Mouse (Mus musculus) adrenal gland (tissue): ENCODE measurements around the gene Herc3.

Experiments used
- intact Hi-C: fragments of 180-260 bp; cut with DNase I; formaldehyde crosslinking; loops from one replicate; pipeline ENCODE4 v1.15.1; 2025

The Herc3 gene

DNA sequence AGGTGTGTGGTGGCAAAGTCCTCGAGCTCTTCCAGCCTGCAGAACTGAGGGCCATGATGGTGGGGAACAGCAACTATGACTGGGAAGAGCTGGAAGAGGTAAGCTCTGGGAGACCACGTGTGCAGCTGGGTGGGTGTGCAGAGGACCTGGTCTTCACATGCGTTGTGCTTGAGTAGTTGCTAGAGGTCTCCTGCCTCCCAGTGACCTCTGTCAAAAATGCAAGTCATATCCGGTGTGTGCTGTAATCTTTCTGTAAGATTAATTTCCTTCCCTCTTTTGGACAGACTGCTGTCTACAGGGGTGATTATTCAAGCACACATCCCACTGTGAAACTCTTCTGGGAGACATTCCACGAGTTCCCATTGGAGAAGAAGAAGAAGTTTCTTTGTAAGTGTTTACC is 85.2 kb downstream of the Herc3 start:
- intact Hi-C loops: no loop called here

GRCm38 (mm10) chr6:58920735-58921134 is 89.5 kb downstream of the Herc3 start:
- intact Hi-C loops: loop anchor here (2.0 kb wide), 1 partner anchor 260 kb away; no protein-coding TSS in a partner anchor

DNA sequence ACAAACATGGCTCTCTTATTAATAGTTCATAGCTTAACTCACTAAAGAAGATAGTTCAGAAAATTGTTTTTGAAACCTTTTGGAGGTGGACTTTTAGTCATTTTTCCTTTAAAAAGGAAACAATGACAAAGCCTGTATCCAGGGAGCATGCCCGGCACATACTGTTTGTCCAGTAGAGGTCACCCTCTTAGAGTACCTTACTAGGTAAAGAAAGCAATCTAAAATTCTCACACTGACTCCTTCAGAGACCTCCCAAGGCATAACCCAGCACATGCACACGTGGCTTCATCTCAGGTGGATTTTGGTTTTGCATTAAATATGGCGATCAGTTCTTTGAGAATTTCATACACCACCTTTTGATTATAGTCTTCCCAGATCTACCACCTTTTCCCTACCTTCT is 90.4 kb downstream of the Herc3 start:
- intact Hi-C loops: loop anchor here (2.0 kb wide), 1 partner anchor 259 kb away; no protein-coding TSS in a partner anchor

GRCm38 (mm10) chr6:58922511-58922910 is 91.2 kb downstream of the Herc3 start:
- intact Hi-C loops: no loop called here

GRCm38 (mm10) chr6:58927881-58928280 is 96.6 kb downstream of the Herc3 start:
- intact Hi-C loops: no loop called here

DNA sequence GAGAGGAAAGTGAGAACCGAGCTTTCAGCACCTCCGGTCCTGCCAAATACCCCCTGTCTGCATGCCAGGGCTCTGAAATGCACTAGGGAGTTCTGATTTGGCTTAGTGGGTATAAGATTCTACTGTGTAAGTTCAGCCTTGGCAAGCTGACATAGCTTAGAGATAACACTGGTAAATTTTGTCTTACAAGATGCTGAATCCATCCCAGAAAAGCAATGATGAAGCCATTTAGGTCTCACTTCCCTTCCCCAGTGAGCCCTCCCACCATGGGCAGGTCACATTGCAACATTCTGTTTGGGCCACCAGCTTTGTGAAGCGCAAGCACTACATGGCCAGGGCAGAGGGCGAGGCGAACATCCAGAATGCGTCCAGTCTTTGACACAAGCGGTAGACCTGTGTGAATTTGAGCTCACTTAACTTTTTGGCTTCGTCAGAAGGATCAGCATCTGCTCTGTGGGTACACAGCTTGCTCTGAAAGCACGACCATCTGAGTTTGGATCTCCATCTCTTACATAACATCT is 98.7 kb downstream of the Herc3 start:
- intact Hi-C loops: no loop called here

GRCm38 (mm10) chr6:58931149-58931548 is 99.9 kb downstream of the Herc3 start:
- intact Hi-C loops: no loop called here

- intact Hi-C loops: no loop called here
Observed at GRCm38 (mm10) chr6:58932515-58933188, 101.4 kb downstream of the Herc3 start.

DNA sequence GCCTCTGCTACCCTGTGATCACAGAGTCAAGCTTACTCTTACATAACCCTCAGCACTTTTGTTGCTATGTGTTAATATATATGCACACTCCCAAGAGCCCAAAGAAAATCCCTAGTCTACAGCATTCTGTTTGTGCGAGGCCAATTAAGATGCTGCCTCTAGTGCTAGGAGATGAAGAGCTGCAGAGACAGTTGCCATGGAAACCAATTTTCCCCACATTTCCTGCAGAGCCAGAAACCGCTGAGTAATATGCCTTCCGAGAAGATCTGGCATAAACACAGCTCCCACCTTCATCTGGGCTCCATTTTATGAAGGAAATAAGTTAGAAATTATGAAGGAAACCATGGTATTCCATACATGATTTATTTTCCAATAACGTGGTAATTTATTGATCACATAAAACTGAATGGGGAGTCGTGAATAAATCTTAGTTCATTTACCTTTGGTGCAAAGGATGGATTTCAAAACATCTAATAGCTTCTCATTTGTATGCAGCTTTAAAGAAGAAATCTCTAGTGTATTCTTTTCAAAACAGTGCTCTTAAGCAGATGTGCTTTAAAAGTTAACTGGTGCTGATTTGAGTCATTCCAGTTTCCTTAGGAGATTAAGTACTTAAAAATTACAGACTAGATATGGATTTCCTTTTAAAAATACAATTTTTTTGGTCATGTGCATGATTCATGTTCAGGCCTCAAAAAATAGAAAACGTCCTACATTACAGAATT is 102.1 kb downstream of the Herc3 start:
- intact Hi-C loops: no loop called here

DNA sequence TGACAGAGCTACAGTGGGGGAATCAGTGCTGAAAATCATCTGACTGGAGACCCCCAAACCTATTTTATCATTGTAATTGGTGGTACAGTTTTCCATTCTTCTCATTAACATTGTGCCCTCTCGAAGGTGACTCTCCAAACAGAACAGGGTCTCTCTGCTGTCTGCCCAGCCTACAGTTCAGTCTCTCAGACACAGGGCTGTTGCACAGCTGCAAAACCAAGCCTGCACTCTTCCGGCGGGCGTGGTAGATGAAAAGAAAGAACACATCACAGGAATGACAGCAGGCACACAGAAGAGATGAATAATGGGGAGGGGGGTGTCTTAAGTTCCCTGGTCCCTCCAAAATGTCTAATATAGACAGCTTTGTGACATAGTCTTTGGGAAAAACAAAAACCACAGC is 102.9 kb downstream of the Herc3 start:
- intact Hi-C loops: no loop called here

- intact Hi-C loops: no loop called here
Observed at GRCm38 (mm10) chr6:58937726-58938125, 106.5 kb downstream of the Herc3 start.

- intact Hi-C loops: no loop called here
Observed at GRCm38 (mm10) chr6:58942276-58942675, 111.0 kb downstream of the Herc3 start.

DNA sequence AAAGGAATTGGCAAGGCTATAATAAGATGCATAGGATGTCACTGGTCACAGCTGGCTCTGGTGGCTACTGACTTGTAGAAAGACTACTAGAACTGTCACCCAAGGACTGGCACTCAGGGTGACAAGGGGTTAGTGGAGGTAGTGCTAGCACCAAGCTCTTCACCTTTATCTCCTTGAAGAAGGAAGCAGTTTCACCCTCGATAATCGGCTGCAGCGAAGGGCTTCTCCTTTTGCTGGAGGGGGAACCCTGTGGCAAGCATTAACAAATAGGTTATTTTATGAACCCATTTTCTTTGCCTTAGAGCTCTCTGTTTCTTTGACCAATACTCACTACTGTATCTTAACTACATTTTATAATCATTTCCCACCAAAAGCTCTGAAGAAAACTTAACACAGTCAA is 112.7 kb downstream of the Herc3 start:
- intact Hi-C loops: no loop called here

- intact Hi-C loops: no loop called here
Observed at GRCm38 (mm10) chr6:58946246-58946645, 115.0 kb downstream of the Herc3 start.

DNA sequence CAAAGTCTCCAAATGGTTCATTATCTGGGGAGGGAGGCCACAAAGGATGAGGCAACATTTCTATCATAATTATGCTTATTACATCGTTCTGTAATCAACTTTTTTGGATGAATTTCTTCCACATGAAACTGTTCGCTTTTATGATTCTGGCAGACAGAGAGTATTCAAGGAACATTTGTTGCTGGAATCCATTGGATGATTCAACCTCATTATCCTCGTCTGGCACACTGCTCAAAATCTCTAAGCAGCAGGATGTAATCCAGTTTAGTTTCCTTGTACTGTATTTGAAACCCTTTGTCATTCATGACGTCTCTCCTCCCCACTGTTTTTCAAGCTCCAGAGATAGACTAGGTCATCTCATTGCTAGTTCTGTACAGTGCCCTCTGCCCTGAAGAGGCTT is 115.6 kb downstream of the Herc3 start:
- intact Hi-C loops: no loop called here

DNA sequence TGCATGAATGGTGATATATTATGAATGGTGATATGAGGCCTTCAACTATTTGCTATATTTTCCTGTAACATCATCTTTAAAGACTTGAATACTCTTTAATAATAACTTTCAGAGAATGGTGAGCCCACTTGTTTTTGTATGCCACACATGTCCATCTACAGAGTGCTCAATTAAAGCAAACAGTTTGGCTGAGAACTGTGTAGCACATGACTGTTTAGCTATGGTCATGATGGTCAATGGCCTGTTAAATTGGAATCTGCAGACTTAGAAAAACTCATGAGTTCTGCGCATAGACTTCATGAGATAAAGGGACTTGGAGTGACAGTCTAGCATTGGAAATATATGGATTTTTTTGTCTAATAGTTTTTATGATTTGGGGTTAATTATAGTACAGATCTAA is 119.1 kb downstream of the Herc3 start:
- intact Hi-C loops: no loop called here

GRCm38 (mm10) chr6:58951128-58951992 is 120.1 kb downstream of the Herc3 start:
- intact Hi-C loops: no loop called here

- intact Hi-C loops: no loop called here
Observed at GRCm38 (mm10) chr6:58960523-58960922, 129.3 kb downstream of the Herc3 start.

GRCm38 (mm10) chr6:58962691-58963090 is 131.4 kb downstream of the Herc3 start:
- intact Hi-C loops: no loop called here

GRCm38 (mm10) chr6:58964091-58964490 is 132.8 kb downstream of the Herc3 start:
- intact Hi-C loops: no loop called here

DNA sequence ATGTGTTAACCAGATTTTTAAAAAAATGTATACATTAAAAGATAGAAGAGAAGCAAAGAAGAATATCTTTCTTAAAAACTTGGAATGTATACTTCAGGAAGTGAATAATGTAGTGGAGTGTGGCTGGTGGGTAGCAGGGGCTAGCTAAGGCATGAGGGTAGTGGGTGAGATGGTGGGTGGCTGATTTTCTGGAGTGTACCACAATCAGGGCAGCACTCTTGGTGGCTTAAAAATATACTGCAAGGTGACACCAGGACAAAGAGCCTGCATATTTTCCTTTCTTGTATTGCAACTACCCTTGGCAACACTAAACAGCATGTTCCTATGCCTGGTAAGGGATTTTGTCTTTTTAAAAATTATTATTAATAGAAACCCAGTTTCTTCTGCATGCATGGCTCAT is 133.3 kb downstream of the Herc3 start:
- intact Hi-C loops: no loop called here
